Mouse (Mus musculus): Measurements from ENCODE around the gene Rrm1. TPM values are rescaled to one million over a fixed set of nuclear protein-coding genes. Genes with fewer than 3 reads are reported as not detected.
"Not testable (repeated sequence)": the region's sequence is repeated elsewhere in the genome, so short reads cannot be mapped to it uniquely, and the experiment has no call there.

Rrm1 gene
- polyA plus RNA-seq (2015; fragmentation: Nextera tagmentation; extraction: Ambion mirVana): 127 and 138 TPM in 2 replicates

DNA sequence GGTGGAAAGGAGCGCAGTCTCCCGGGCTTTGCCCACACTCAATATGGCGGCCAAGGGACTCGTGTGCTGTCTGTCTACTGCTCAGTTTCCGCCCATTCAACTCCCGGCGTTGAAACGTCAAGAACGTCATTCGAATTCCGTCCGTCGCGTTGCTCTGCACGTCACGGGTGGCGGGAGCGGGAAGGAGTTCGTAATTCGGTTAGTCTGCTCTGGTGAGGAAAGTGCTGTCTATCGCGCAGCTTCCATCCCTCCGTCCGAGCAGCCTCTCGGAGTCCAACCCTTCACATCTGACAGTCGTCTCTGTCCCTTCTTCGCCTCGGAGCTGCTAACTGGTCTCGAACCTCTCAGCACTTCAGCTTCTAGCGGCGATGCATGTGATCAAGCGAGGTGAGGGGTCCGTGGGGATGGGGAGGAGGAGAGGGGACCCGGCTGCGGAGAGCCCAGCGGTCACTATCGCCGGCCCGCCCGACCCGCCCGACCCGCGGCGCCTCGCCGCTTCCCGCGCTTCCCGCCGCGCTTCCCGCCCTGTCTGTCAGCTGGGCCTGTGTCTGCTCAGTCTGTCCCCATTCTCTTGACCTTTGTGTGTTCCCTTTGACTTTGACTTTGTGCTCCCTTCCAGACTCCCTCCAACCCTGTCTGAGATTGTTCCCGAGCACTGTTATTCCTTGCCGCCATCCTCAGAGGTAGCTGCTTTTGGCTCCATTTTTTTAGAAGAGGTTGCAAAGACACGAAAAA is at the start of gene Rrm1:
Gene Rrm1, plus strand, starts transcription at position 39 of the 735 bp plus-strand sequence.
- Histone ChIP-seq H3K4me1 (replicated peaks) (0 out of 2 replicates have a peak, but pooled peaks cover 11% of the 10 kb centered on the region), H3K36me3 (peaks cover 7% of the 10 kb centered on the region; the same call in 1 of the 2 replicates), H3K27me3 (replicated peaks) (no peaks in the 10 kb centered on the region), H3K27ac (peak within 1 kb of the TSS; percentile 89), H3K4me3 (replicated peaks) (peak within 1 kb of the TSS; percentile 79), H3K9me3 (no peaks in the 10 kb centered on the region), H3K4me2 (replicated peaks) (peak within 1 kb of the TSS; percentile 59), H3K9ac (peak within 1 kb of the TSS; percentile 78)
- WGBS: under 1% methylated on average over 56 of the region's 56 CpGs
- peak; percentile 98 for ATAC-seq

DNA sequence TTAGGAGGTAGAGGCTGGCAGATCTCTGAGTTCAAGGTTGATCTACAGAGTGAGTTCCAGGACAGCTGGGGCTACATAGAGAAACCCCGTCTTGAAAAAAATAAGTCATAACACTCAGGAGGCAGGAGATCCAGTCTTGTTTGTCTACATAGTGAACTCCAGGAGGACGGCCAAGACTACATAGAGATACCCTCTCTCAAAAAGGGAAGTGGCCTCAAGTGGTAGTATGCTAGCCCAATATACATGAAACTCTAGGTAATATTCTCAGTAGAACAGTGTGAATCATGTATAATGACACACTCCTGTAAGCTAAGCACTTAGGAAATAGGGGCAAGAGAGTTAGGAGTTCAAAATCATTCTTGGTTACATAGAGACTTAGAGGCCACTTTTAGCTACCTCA is 47.6 kb upstream of the Rrm1 start:
- H3K27ac ChIP-seq: no peak overlapping the region
- WGBS: 84% methylated on average over 2 of the region's 2 CpGs
- no peaks in the 10 kb centered on the region for H3K36me3 ChIP-seq
- no peaks in the 10 kb centered on the region for H3K4me1 ChIP-seq (replicated peaks)
- no peak for ATAC-seq
- no peaks in the 10 kb centered on the region for H3K9me3 ChIP-seq
- no peak overlapping the region for H3K4me2 ChIP-seq (replicated peaks)
- no peak overlapping the region for H3K9ac ChIP-seq
- no peaks in the 10 kb centered on the region for H3K27me3 ChIP-seq (replicated peaks)
- no peak overlapping the region for H3K4me3 ChIP-seq (replicated peaks)

DNA sequence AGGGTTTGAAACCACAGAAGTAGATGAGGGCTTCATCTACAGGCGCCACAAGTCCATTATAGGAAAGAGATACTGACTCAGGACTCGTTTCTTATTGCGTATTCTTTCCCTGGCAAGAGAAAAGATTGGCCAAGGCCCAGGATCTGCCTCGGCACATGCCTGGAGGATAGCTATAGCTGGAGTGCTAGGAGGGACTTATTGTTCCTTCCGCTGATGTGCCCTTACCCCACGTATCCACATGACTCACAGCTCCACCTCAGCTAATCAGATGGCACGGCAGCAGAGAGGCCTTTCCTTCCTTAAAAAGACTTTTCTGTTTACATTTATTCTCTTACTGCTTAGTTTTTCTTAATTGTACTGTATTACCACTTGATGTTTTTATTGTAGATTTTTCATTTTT is 45.6 kb upstream of the Rrm1 start:
- no peak overlapping the region for H3K27ac ChIP-seq
- no peaks in the 10 kb centered on the region for H3K9me3 ChIP-seq
- H3K4me2 ChIP-seq (replicated peaks): no peak overlapping the region
- H3K36me3 ChIP-seq: no peaks in the 10 kb centered on the region
- H3K4me3 ChIP-seq (replicated peaks): no peak overlapping the region
- no peak for ATAC-seq
- no peaks in the 10 kb centered on the region for H3K27me3 ChIP-seq (replicated peaks)
- H3K9ac ChIP-seq: no peak overlapping the region
- WGBS: 68% methylated on average over 7 of the region's 7 CpGs
- no peaks in the 10 kb centered on the region for H3K4me1 ChIP-seq (replicated peaks)

DNA sequence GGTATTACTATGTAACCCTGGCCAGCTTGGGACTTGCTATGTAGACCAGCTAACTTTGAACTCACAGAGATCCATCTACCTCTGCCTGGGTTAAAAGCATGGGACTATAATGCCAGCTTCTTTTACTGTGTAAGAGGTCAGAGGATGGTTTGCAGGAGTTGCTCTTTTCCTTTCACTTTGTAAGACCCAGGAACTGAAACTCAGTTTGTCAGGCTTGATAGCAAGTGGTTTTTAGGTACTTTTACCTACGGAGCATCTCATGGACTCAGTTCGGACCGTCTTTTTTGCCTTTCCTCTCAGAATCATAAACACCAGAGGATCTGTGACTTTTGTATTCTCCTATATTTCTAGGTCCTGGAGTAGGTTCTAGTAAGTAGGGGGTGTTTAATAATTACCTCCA is 45.2 kb upstream of the Rrm1 start:
- H3K9me3 ChIP-seq: no peaks in the 10 kb centered on the region
- H3K27me3 ChIP-seq (replicated peaks): no peaks in the 10 kb centered on the region
- ATAC-seq: no peak
- H3K4me1 ChIP-seq (replicated peaks): no peaks in the 10 kb centered on the region
- H3K4me2 ChIP-seq (replicated peaks): no peak overlapping the region
- no peak overlapping the region for H3K27ac ChIP-seq
- no peak overlapping the region for H3K4me3 ChIP-seq (replicated peaks)
- 90% methylated on average over 3 of the region's 3 CpGs for WGBS
- no peaks in the 10 kb centered on the region for H3K36me3 ChIP-seq
- no peak overlapping the region for H3K9ac ChIP-seq

DNA sequence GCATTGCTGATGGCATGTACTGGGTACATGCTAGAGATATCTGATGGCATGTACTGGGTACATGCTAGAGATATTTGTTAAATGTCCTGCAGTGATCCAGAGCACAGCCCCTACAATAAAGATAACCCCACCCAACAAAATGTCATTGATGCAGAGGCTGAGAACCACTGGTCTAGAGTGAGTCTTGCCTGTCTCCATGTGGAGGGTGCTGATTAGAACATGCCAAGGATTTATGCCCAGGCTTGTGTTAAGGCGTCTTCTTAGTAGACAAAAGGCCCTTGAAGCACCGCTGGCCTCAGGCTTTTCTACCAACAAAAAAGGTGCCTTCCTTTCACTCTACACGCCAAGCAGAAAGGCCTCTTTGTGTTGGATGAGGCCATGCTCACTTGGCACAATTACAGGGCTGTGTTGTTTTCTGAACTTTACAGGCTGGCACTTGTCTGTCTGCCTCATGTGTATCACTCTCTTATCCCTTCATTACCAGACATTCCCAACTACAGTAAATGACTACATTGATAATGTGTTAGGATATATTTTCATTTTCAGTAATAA is 42.2 kb upstream of the Rrm1 start:
- H3K9ac ChIP-seq: no peak overlapping the region
- WGBS: 78% methylated on average over 3 of the region's 3 CpGs
- H3K27ac ChIP-seq: no peak overlapping the region
- H3K4me1 ChIP-seq (replicated peaks): no peaks in the 10 kb centered on the region
- H3K36me3 ChIP-seq: no peaks in the 10 kb centered on the region
- no peaks in the 10 kb centered on the region for H3K27me3 ChIP-seq (replicated peaks)
- H3K9me3 ChIP-seq: no peaks in the 10 kb centered on the region
- ATAC-seq: no peak
- H3K4me2 ChIP-seq (replicated peaks): no peak overlapping the region
- no peak overlapping the region for H3K4me3 ChIP-seq (replicated peaks)

DNA sequence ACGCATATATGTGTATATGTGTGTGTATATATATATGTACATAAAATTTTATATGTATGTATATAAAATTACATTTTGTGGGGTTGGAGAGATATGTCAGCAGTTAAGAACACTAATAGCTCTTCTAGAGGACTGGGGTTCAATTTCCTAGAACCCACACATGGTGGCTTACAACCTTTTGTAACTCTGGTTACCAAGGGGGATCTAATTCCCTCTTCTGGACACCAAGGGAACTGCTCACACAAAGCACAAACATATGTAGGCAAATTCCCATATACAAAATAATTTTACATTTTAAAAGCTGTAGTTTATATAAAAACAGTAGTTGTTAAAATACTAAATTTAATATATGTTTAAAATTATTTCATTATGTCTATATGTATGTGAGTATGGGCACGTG is 37.4 kb upstream of the Rrm1 start:
- no peaks in the 10 kb centered on the region for H3K27me3 ChIP-seq (replicated peaks)
- H3K4me2 ChIP-seq (replicated peaks): no peak overlapping the region
- H3K4me3 ChIP-seq (replicated peaks): no peak overlapping the region
- no peaks in the 10 kb centered on the region for H3K36me3 ChIP-seq
- H3K4me1 ChIP-seq (replicated peaks): no peaks in the 10 kb centered on the region
- H3K9me3 ChIP-seq: no peaks in the 10 kb centered on the region
- H3K9ac ChIP-seq: no peak overlapping the region
- H3K27ac ChIP-seq: no peak overlapping the region
- WGBS: 93% methylated on average over 2 of the region's 2 CpGs
- ATAC-seq: no peak

DNA sequence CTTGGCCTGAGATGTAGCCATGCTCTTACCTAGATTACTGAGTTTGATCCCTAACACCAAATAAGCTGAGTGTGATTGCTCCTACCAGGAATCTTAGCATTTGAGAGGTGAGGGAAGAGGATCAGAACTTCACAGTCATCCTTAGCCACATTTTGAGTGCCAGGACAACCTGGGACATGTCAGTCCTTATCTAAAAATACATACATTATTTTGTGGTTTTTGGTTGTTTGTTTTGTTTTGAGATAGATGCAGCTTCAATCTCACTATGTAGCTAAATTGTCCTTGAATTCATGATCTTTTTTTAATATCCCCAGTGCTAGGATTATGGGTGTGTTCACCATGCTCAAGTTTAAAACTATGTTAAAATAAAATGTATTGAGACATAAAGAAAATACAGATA is 34.1 kb upstream of the Rrm1 start:
- no peak overlapping the region for H3K4me3 ChIP-seq (replicated peaks)
- H3K27ac ChIP-seq: no peak overlapping the region
- no peak for ATAC-seq
- H3K27me3 ChIP-seq (replicated peaks): no peaks in the 10 kb centered on the region
- no peak overlapping the region for H3K4me2 ChIP-seq (replicated peaks)
- no peaks in the 10 kb centered on the region for H3K4me1 ChIP-seq (replicated peaks)
- no peaks in the 10 kb centered on the region for H3K36me3 ChIP-seq
- H3K9me3 ChIP-seq: no peaks in the 10 kb centered on the region
- no peak overlapping the region for H3K9ac ChIP-seq

DNA sequence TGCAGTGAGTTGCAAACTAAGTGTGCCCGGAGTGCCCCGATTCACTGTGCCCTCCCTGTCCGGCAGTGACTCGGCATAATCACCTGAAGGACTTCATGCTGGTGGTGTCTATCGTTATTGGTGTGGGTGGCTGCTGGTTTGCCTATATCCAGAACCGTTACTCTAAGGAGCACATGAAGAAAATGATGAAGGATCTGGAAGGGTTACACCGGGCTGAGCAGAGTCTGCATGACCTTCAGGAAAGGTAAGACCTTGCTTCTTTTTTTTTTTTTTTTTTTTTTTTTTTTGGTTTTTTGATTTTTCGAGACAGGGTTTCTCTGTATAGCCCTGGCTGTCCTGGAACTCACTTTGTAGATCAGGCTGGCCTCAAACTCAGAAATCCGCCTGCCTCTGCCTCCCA is 26.2 kb upstream of the Rrm1 start:
- not testable (repeated sequence) for H3K4me2 ChIP-seq (replicated peaks); H3K9ac ChIP-seq; H3K4me3 ChIP-seq (replicated peaks); H3K27ac ChIP-seq; H3K9me3 ChIP-seq; H3K4me1 ChIP-seq (replicated peaks); H3K36me3 ChIP-seq; ATAC-seq; H3K27me3 ChIP-seq (replicated peaks)
- WGBS: 88% methylated on average over 9 of the region's 9 CpGs

DNA sequence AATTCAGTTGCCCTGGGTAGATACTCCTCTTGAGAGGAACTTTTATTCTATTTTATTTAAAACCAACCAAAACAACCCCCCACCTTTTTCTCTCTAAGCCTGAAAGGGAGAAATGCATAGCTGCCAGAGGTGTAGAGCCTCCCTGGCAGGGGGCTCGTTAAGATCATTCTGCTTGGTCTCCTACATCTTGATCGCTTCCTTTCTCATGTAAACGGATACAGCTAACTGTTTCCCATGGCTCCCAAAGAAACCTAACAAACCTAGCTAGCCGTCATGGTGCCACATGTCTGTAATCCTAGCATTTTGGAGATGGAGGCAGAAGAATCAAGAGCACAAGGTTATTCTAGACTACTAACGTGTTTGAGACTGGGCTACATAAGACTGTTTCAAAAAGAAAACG is 25.7 kb upstream of the Rrm1 start:
- no peak for ATAC-seq
- no peak overlapping the region for H3K4me3 ChIP-seq (replicated peaks)
- WGBS: 49% methylated on average over 6 of the region's 6 CpGs
- H3K9ac ChIP-seq: no peak overlapping the region
- H3K36me3 ChIP-seq: no peaks in the 10 kb centered on the region
- no peak overlapping the region for H3K27ac ChIP-seq
- H3K4me2 ChIP-seq (replicated peaks): no peak overlapping the region
- H3K4me1 ChIP-seq (replicated peaks): no peaks in the 10 kb centered on the region
- H3K9me3 ChIP-seq: no peaks in the 10 kb centered on the region
- no peaks in the 10 kb centered on the region for H3K27me3 ChIP-seq (replicated peaks)

DNA sequence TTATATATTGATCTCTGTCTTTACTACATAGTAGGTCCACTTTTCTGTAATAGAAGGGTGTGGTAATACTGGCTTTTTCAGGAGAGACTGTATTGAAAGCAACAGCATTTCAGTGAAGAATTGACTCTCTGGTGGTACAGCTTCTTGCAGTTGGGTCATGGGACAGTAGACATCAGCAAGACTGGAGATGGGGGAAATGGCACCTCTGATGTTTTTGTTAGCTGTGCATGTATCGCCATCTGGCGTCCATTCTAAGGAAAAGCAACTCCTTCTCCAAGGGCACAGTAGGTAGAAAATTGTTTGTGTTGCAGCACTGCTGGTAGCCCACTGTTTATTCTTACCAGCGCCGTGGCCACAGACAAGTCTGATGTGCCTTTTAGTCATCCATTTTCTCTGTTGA is 24.1 kb upstream of the Rrm1 start:
- H3K27me3 ChIP-seq (replicated peaks): no peaks in the 10 kb centered on the region
- no peak overlapping the region for H3K9ac ChIP-seq
- H3K4me1 ChIP-seq (replicated peaks): no peaks in the 10 kb centered on the region
- H3K36me3 ChIP-seq: no peaks in the 10 kb centered on the region
- under 1% methylated on average over 4 of the region's 4 CpGs for WGBS
- no peak overlapping the region for H3K4me3 ChIP-seq (replicated peaks)
- no peaks in the 10 kb centered on the region for H3K9me3 ChIP-seq
- no peak overlapping the region for H3K4me2 ChIP-seq (replicated peaks)
- peak; percentile 58 for ATAC-seq
- H3K27ac ChIP-seq: no peak overlapping the region

DNA sequence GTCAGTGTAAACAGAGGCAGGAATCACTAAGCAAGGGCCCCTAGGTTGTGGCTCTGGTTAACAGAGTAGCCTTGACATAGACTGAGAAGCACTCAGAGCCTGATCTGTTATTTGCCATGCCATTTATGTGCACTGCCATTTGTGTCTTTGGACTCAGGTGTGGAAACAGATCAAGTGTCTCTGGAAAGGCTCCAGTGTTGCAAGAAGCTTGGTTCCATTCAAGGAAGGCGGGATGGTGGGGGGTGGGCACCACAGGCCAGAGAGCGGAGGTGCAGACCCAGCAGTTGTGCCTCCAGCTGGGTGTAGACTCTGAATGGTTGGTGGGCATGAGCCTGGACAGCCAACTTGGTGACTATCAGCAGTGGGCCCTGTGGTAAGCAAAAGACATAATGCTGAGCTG is 19.5 kb upstream of the Rrm1 start:
- Histone ChIP-seq H3K9me3 (no peaks in the 10 kb centered on the region), H3K4me2 (replicated peaks) (no peak overlapping the region), H3K27me3 (replicated peaks) (no peaks in the 10 kb centered on the region), H3K9ac (no peak overlapping the region), H3K27ac (no peak overlapping the region), H3K36me3 (no peaks in the 10 kb centered on the region), H3K4me1 (replicated peaks) (no peaks in the 10 kb centered on the region), H3K4me3 (replicated peaks) (no peak overlapping the region)
- no peak for ATAC-seq
- WGBS: 91% methylated on average over 2 of the region's 2 CpGs

DNA sequence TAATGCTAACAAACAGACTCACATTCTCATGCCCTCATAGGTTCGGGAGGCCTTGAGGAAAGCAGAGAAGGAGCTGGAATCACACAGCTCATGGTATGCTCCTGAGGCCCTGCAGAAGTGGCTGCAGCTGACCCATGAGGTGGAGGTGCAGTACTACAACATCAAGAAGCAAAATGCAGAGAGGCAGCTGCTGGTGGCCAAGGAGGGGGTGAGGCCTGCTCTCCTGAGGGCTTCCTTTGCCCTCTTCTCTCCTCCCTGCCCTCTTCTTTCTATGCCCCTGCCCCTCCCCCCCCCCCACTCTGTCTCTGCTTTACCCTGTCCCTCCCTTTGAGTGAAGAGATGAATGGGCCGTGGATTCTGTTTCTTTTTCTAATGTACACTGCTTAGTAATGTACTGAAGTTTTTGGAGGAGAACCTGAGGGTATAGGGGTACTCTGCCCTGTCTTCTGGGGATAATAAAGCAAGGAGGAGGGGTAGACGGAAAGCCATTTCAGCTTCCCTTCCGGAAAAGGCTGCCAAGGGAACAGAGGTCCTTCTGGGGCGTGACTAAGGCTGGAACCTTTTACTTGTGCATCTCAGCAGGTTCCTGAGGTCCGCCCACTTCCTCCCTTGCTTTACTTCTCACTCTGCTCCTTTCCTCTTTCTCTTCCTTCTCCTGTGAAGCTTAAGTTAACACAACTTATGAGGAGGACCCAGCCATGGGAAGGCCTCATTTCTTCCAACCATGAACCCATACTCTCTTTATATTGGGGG is 15.4 kb upstream of the Rrm1 start:
- H3K9ac ChIP-seq: no peak overlapping the region
- no peaks in the 10 kb centered on the region for H3K9me3 ChIP-seq
- no peak for ATAC-seq
- H3K4me3 ChIP-seq (replicated peaks): no peak overlapping the region
- no peak overlapping the region for H3K27ac ChIP-seq
- H3K4me2 ChIP-seq (replicated peaks): no peak overlapping the region
- H3K27me3 ChIP-seq (replicated peaks): no peaks in the 10 kb centered on the region
- no peaks in the 10 kb centered on the region for H3K4me1 ChIP-seq (replicated peaks)
- 51% methylated on average over 6 of the region's 6 CpGs for WGBS
- no peaks in the 10 kb centered on the region for H3K36me3 ChIP-seq

DNA sequence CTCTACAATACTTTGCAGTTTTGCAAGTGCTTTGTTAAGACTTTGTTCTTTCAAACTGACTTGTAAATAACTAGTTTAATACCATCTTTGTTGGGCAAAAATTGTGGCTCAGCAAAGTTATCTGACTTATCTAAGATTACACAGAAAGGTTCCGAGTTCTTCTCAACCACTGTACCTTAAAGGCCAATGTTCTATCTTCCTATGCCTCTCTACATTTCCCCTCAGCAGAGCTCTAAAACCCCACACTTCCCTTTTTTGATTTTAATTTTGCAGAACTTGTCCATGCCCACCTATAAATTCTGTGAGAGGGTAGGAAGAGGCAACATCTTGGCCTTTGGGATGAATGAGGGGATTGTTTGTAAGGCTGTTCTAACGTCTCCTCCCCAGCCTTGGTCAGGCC is 7.2 kb upstream of the Rrm1 start:
- Histone ChIP-seq H3K9me3 (no peaks in the 10 kb centered on the region), H3K9ac (no peak overlapping the region), H3K27me3 (replicated peaks) (no peaks in the 10 kb centered on the region), H3K27ac (no peak overlapping the region), H3K4me3 (replicated peaks) (no peak overlapping the region), H3K36me3 (no peaks in the 10 kb centered on the region), H3K4me1 (replicated peaks) (no peaks in the 10 kb centered on the region), H3K4me2 (replicated peaks) (no peak overlapping the region)
- ATAC-seq: no peak
- WGBS: 71% methylated on average over 2 of the region's 2 CpGs
